Mouse (Mus musculus) kidney, adult 11 months (tissue): ENCODE results near the gene Palm.

Experiments
- DNase-seq: peaks from one replicate; pipeline ENCODE4 v3.0.0; 2022

Palm gene

DNA sequence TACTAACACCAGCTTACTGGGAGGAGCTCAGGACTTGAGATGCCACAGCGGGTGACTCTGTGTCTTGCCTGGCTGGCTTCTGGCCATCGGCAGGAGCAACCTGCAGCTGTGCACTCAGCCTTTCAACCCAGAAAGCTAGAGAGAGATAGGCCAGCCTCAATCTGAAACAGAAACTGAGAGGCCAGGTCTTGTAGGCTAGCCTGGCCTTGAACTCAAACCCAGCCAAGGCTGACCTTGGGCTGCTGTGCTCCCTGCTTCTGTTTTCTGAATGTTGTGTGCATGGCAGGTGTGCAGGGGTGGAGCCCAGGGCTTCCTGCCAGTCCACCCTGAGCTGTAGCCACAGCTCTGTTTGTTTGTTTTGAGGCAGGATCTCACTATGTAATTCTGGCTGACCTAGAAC is 20.2 kb upstream of the Palm start:
- DNase-seq = no peak

DNA sequence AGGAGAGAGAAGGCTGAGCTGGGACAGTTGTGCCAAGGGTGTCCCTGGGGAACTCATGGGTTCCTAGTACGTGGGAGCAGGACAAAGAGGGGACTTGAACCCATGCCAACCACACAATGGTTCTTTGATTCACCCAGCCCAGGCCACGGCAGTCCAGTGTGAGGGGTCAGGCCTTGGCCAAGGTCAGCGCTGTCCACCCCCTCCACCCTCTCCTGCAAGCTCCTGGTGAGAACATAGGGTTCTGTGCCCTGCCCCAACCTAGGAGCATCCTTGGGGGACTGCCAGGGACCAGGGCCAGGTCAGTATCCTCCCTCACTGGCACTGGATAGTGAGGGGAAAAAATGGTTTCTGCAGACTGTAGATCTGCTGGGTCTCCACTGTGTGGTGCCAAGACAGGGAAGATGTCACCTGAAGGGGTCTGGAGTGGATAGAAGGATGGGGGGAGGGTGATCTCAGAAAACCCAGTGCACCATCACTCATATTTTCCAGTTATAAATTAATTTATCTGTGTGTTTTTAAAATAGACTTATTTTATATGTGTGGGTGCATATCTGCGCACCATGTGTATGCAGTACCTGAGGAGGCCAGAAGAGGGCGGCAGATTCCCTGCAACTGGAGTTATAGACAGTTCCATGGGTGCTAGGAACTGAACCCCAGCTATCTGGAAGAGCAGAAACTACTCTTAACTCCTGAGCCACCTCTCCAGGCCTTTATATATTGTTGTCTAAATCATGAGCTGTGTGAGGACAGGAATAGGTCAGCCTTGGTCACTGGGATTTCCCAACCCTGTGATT is 18.7 kb upstream of the Palm start:
- DNase-seq = no peak

DNA sequence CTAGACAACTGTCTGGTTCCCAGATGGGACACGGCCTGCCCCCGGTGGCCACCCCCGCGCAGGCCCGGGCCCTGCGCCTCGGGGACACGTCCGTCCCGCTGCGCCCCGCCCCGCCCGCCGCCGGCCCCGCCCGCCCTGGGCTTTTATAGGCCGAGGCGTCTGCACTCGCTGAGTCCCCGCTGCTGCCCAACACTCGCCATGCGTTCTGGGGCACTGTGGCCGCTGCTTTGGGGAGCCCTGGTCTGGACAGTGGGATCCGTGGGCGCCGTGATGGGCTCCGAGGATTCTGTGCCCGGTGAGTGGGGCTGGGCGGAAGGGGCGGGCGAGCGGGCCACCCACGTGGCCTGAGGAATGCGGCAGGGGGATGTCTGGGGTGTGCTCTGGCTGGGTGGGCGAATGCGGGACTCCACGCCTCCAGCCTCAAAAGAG is 16.3 kb upstream of the Palm start, which contains the start of gene Fstl3:
Gene Fstl3 (plus strand): TSS at position 170 of the 429 bp plus-strand sequence.
- DNase-seq = no peak

DNA sequence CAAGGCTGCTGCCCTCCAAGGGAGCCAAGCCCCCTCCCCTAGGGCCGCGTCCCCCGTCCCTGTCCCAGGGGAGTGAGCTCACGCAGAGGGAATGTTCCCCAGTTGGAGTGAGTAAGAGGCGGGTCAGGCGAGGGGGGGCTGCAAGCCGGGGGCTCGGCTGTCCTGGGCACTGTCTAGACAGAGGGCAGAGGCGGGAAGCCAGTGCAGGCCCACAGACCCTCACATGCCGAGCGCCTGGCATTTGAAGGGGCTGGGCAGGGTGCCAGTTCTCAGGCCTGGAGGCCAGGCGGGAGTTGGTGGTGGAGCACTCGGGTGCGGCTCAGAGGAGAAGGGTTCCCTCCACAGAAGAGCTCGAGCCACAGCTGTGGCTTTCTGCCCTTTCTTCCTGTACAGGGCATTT is 15.4 kb upstream of the Palm start:
- DNase-seq = no peak

DNA sequence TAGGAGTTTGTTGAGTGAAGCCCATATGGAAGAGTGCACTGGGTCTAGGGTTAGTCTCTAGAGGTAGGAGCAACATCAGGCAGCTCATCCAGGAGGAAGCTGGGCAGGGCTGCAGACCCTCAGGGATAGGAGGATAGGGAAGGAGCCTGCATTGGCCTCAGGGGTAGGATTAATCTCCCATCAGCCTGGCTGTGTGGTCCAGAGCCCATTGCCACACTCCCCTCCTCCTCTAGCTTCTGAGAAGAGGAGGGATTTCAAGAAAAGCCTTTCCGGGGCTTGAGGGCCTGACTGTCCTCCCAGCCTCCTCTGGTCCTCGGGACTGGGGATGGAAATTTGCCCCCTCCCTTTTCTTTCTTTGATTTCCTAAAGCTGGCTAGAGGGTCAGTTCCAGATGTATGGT is 14.2 kb upstream of the Palm start:
- no peak for DNase-seq

DNA sequence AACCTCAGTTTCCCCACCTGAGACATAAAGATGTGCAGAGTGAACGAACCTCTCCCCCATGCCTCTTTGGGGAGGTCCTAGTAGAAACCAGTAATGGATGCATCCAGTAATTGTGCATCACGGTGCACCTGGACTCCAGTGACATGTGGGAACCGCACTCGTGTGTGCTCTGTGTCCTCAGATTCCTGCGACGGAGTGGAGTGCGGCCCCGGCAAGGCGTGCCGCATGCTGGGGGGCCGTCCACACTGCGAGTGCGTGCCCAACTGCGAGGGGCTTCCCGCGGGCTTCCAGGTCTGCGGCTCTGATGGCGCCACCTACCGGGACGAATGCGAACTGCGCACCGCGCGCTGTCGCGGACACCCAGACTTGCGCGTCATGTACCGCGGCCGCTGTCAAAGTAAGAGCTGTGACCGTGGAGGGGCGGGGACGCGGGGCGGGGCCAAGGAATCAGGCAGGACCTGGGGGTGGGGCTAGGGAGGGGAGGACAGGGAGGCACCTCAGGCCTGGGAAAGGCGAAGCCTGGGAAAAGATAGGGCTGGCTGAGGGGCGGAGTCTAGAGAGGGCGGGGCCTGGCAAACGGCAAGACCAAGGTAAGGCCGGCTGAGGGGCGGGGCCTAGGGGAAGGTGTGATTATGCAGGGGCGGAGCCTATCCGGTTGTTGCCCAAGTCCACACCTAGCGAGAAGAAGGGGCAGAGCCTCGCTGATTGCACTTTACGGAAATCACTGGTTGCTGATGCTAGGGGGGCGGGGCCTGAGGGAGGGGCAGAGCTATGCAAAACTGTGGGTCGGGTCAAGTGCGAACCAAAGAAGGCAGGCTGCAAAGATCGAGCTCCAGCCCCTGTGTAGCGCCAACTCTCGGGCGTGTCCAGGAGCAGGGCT is 13.3 kb upstream of the Palm start:
- peak; percentile 100 for DNase-seq

DNA sequence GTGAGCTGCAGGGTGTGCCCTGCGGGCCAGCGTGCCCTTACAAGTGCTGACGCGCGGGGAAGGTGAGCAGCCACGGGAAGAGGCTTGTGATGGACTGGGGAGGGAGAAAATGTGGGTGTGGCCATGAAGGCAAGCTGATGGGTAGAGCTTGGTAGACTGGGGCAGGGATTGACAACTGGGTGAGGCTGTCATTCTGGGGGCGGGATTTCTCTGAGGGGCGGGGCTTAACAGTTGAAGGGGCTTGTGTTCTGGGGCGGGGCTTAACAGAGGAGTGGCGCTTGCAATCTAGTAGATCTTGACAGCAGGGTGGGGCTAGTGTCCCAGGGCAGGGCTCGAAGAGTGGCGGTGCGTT is 12.7 kb upstream of the Palm start:
- DNase-seq = no peak

DNA sequence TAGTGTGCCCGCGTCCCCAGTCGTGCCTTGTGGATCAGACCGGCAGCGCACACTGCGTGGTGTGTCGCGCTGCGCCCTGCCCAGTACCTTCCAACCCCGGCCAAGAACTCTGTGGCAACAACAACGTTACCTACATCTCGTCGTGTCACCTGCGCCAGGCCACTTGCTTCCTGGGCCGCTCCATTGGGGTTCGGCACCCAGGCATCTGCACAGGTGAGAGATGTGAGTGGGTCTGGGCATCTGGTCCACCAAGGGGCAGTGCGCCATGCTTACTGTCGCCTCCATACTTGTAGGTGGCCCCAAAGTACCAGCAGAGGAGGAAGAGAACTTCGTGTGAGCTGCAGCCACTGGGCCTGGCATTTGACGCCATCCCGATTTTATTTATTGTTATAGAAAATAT is 12.2 kb upstream of the Palm start:
- DNase-seq = no peak

DNA sequence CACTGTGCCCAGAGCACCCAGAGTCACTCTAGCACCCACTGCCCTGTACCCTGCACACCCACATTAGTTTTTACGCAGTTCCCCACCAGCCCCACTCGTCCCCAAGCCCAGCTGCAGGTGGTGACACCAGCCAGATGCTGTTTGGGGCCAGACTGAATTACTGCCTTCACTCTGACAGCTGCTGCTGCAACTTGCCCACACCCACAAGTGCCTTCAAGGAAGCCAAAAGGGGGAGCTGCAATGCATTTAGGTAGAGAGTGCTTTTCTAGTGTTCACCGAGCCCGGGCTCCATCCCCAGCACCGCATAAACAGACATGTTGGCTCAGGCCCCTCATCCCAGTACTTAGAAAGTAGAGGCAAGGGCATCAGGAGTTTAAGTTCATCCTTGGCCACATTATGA is 11.4 kb upstream of the Palm start:
- no peak for DNase-seq

DNA sequence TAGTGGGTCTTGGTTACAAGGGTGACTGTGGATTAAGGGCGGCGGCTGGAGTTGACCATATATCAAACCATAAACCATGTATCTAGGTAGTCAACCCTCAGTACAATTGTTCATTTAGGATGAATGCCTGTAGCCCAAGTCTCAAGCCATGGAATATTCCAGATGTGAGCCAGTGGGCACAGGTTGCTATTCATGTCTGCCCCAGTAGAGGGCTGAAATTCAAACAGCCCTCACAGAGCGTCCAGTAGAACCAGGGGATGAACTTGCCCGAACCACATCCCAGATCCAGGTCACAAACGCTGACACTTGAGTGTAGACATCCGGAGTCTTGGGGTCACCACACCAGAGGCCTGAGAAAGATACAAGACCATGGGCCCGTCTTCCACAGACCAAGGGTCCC is 10.3 kb upstream of the Palm start:
- no peak for DNase-seq

DNA sequence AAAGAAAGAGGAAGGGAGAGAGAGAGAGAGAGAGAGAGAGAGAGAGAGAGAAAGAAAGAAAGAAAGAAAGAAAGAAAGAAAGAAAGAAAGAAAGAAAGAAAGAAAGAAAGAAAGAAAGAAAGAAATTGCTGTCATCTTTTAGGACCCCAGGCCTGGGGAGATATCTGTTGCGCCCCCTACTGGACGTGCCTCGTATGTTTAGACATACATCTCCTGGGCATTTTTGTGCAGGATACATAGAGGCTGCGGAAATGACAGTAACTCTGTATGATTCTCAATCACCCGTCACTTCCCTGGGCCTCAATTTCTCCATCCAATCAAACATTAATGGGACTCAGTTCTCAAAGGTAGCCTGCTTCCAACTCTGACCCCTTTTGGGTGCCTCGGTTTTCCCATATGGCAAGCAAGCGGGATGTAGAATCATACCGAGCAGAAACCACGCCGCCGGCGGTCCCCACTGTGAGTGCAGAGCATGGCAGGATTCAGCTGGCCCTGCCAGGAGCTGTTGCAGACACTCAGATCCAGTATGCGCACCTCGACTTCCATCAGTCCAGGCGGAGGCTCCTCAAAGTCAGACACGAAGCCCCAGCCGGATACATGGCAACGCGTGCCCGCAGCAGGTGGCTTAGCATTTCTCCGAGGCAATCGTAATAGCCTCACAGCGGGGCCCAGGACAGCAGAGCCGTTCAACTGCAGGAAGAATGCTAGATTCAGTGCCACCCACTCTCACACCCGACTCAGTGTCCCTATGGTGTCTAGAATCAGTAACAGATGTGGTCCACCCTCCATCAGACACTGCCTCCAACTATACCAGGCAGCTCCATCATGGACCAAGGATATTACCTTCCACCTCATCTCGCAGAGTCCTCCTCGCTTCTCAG is 9.2 kb upstream of the Palm start:
- no peak for DNase-seq

DNA sequence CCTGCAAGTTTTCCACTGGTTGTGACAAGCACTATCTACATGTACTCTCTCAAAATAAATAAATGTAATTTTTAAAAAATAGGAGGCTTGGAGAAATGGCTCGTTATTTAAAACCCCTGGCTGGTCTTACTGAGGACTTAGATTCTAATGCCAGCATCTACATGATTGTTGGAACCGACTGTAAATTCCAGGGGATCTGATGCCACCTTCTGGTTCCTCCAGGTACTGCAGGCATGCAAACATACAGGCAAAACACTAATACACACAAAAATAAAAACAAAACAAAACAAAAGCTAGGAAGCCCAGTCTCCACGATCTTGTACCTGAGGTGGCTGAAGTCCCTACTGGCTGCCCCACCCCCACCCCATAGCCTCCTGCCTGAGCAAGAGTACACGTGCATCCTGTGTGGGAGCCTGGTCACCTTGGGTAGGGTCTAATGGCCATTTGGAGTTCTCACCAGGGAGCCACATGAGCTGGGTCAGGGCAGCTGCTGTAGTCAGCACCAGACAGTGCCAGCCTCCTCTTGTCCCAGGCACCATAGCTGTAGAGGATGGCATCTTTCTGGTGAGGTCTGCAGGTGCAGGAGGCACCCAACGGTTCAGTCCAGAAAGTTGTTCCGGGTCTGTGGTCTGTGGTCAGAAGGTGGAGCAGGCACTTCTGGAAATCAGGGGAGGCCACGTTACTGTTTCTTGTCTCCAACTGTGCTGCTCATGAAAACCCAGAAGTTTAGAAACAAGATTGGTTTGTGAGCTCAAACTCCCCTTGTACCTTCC is 4.8 kb upstream of the Palm start:
- DNase-seq = peak; percentile 68

DNA sequence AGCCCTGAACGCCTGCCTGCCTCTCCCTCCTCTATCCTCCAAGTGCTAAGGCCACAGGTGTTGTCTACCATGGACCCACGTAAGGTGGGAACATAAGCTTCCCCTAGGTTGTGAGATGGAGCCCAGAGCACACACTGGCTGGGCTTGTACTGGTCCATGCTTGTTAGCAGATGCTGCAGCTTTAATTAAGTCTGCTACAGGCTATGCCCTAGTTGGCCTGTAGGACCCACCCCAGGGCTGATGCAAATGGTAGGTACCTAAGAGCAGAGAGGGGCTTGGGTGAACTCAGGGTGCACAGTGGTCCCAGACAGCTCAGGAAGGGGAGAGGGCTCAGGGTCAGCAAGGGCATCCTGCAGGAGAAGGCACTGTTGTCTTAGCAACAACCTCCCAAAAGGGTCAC is 3.8 kb upstream of the Palm start:
- no peak for DNase-seq

DNA sequence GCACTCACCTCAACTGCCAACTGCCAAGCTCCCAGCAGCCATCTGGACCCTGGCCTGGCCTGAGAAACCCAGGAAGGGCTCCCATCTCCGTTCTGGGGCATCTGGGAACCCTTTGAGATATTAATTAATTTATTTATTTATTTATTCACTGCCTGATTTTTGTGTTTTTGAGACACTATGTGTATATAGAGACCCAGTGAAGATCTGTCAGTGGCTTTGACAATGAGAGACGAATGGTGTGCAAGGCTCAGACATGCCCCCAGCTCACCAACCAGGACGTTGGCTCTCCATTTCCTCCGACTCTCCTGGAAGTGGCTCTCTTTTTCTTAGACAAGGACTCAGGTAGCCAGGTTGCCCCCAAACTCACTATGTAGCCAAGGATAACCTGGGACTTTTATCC is 2.5 kb upstream of the Palm start, which contains the start of gene Prss57:
Gene Prss57 (minus strand): TSS at position 101 of the 400 bp plus-strand sequence.
- DNase-seq = no peak

DNA sequence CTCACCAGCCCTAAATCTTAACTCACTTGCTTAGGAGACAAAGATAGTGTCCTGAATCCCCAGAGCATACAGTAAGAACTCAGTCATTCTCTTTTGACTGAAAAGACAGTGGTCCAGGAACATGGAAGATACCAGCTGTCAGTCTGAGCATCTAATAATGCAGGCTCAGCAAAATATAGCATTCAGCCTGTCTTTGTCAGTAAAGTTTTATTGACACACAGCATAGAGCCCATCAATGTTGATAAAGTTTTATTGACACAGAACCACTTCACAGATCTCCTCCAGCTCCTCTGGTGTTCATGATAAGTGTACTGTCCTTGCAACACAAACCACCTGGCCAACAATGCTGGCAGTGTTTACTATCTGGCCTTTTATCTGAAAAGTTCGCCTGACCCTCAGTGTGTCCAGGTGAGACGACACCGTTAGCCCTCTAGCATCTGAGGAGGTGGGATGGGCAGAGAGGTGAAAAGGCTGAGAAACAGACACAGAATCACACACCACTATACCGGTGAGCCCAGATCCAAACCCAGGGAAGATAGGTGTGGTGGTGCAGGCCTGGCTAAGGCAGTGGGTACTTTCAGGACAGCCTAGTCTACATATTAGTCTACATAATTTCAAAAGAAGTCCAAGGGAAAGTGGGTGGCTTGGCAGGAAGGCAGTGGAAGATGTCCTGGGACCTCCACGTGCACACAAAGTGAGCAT is 882 bp upstream of the Palm start:
- no peak for DNase-seq

DNA sequence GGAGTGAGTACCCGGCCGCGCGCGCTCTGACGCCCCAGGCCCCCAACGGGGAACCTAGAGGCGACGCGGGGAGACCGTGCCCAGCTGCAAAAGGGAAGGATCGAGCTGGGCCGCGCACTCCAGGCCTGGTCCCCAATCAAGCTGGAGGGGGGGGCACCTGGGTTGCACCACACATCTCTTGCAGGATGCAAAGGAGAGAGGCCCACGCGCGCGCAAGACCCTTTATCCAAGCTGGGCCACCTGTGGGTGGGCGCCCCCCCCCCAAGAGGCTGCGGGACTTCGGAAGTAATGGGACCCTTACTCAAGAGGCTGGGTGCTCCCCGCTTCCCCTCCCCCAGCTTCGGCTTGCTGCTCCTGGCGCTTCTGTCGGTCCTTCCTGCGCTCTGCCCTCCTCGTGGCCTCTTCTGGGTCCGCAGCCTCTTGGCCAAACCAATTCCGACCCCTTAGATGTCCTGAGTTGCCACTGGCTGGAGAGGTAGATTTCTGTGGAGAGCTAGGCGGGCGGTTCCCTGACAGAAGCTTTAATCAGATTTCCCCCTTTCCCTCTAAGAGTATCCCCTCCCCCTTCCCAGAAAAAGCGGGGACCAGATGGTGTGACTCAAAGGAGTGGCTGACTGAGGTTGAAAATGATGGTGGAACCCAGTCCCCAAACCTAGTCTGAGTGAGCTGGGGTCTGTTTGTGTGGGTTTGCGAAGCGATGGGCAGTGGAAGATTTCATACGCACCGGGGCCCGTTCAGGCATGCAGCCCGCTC is 542 bp downstream of the Palm start:
- DNase-seq = no peak

DNA sequence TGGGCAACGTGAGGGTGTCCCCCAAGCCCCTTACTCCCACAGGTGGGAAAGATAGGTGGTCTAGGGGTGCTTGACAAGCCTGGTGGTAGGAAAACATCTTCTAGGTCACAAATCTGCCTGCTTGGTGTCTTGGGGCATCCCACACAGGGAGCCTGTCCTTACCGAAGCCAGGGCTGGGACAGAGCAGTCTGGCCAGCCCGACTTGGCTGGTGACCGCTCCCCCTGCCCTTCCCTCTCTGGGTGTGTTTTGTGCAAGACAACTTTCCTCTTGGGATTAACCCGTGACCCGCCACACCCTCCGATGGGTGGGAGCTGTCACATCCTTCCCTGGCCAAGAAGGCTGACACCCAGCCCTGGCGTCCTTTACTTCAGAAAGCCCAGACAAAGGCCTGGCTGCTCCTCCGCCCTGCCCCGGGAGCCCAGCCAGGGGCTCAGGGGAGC is 1.1 kb downstream of the Palm start:
- peak; percentile 91 for DNase-seq

DNA sequence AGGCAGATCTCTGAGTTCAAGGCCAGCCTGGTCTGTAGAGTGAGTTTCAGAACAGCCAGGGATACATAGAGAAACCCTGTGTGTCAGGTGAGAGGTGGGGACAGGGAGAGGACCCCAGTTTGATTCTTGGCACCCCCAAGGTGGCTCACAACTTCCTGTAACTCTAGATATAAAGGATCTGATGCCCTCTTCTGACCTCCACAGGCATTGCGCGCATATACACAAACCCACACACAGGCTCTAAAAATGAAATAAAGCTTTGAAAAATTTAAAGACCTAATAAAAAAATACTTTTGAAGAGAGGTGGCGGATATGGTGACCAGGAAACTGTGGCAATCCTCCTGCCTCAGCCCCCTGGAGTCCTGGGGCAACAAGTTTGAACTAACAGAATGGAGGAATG is 2.5 kb downstream of the Palm start:
- no peak for DNase-seq

DNA sequence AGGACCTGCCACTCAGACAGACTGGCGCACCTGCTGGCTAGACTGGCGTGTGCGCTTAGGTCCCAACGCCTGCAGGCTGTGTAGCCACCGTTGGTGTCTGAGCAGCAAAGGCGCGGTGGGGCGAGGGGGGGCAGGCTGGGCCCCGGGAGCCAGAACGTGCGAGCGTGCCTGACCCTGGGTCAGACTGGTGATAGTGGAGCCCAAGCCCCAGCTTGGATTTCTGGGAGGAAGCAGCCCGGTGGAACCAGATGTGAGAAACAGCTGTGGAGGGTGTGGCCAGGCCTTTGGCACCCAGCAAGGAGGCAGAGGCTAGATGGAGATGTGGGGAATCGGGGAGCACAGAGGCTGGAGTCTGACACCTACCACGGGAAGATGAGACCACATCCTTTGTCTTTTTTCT is 4.0 kb downstream of the Palm start:
- no peak for DNase-seq

DNA sequence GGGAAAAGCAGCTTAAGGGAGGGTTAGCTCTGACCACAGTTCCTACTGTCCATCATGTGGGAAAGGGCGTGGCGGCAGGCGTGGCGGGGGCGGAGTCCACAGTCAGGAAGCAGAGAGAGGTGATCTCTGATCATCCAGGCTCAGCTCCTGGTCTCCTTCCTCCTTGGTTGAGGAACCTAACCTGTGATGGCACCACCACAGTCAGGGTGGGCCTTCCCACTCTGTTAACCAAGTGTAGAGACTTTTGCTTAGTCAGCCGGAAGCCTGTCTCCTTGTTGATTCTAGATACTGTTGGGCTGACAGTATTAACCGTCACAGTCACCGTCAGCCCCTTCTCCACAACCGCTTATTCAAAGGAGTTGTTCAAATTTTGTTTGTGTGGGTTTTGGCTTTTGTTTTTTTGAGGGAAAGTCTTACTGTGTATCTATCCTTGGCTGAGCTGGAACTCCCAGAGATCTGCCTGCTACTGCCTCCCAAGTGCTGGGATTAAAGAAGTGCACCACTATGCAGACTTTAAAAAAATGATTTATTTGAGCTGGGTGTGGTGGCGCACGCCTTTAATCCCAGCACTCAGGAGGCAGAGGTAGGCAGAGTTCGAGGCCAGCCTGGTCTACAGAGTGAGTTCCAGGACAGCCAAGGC is 5.0 kb downstream of the Palm start:
- peak; percentile 79 for DNase-seq
